Mouse (Mus musculus): Measurements from ENCODE around the gene Fam216b.

- no peak for TF ChIP-seq POLR2A (IDR thresholded peaks at IDR 0.05; ENCODE audit: low read depth, low read length)
- TF ChIP-seq CTCF (conservative IDR thresholded peaks at IDR 0.05; ENCODE audit: insufficient read depth, insufficient read length, low read depth, low read length): no peak
These were observed 28.2 kb downstream of the Fam216b start for GRCm38 (mm10) chr14:78060609-78060951.

Measured in kidney, adult 2 months (tissue).